In genomic region chr13:42905818-42906217, GRCm38 (mm10) we compare ENCODE assay signal across 19 mouse cellular contexts.
DNase-seq lines count a peak whose midpoint lies in the region; ATAC-seq and TF ChIP-seq lines count a peak whose summit lies in the region.
"Had no signal": no experiment of that assay in that cellular context is flagged by ENCODE, and none has a peak within 500 bp of the region (broad histone marks: within the 10 kb centered on the region; RNA-seq: fewer than 3 reads in every experiment).

No protein-coding gene starts in this region.

- H3K36me3 ChIP-seq in lung, postnatal 0 days (ENCODE audit: insufficient read depth, low read length), result no peaks in the 10 kb centered on the region
- H3K36me3 ChIP-seq: heart, embryonic 15.5 days; hindbrain, embryonic 15.5 days; limb, embryonic 12.5 days; liver, embryonic 13.5 days; lung, embryonic 15.5 days; stomach, embryonic 15.5 days had no signal

- WGBS in lung, postnatal 0 days, result 69% methylated on average over 4 of the region's 4 CpGs

- no peak for TF ChIP-seq EP300 in lung, postnatal 0 days (IDR thresholded peaks at IDR 0.05)

- H3K4me1 ChIP-seq in lung, postnatal 0 days (ENCODE audit: insufficient read depth, low read depth, low read length), result no peaks in the 10 kb centered on the region
- H3K4me1 ChIP-seq: limb, embryonic 12.5 days; liver, embryonic 13.5 days; lung, embryonic 15.5 days; stomach, embryonic 15.5 days had no signal

- peak; percentile 93 for DNase-seq in heart, adult 11 months
- DNase-seq in heart, postnatal 25 days (ENCODE audit: low spot score), result no peak
- no peak for DNase-seq in layer of hippocampus, adult 2 months (ENCODE audit: low spot score in 2 of 2)
- DNase-seq in layer of hippocampus, postnatal 36 days, result no peak
- DNase-seq in ZHBTc4 (ENCODE audit: low read depth, low spot score), result peak; percentile 31
- DNase-seq in lung, postnatal 0 days (ENCODE audit: low spot score), result no peak
- DNase-seq: gastrocnemius, postnatal 10 days; liver, embryonic 13.5 days; retina, postnatal 1 day; thymus, adult 18-20 months had no signal

- no peak overlapping the region for H3K9ac ChIP-seq in lung, postnatal 0 days (replicated peaks; ENCODE audit: low read depth)
- H3K9ac ChIP-seq: heart, embryonic 15.5 days; hindbrain, embryonic 15.5 days; limb, embryonic 12.5 days; liver, embryonic 13.5 days; lung, embryonic 15.5 days; stomach, embryonic 15.5 days had no signal

- H3K4me3 ChIP-seq in layer of hippocampus, adult 2 months, result no peak overlapping the region
- H3K4me3 ChIP-seq in lung, postnatal 0 days (ENCODE audit: low read depth, low read length), result no peak overlapping the region
- H3K4me3 ChIP-seq: heart, embryonic 15.5 days; hindbrain, embryonic 15.5 days; limb, embryonic 12.5 days; liver, embryonic 13.5 days; lung, embryonic 15.5 days; stomach, embryonic 15.5 days had no signal

- peak overlapping the region; percentile 23; the same call in 1 of the 2 replicates for H3K27ac ChIP-seq in layer of hippocampus, adult 2 months
- H3K27ac ChIP-seq in lung, postnatal 0 days (ENCODE audit: low read length), result no peak overlapping the region
- H3K27ac ChIP-seq: heart, embryonic 15.5 days; hindbrain, embryonic 15.5 days; limb, embryonic 12.5 days; liver, embryonic 13.5 days; lung, embryonic 15.5 days; macrophage; stomach, embryonic 15.5 days had no signal

- H3K27me3 ChIP-seq in lung, postnatal 0 days (replicated peaks; ENCODE audit: insufficient read depth, low read length), result no peaks in the 10 kb centered on the region
- H3K27me3 ChIP-seq: hindbrain, embryonic 15.5 days; limb, embryonic 12.5 days; liver, embryonic 13.5 days; lung, embryonic 15.5 days; stomach, embryonic 15.5 days had no signal

- no peaks in the 10 kb centered on the region for H3K9me3 ChIP-seq in lung, postnatal 0 days (ENCODE audit: low read length)
- H3K9me3 ChIP-seq: heart, embryonic 15.5 days; hindbrain, embryonic 15.5 days; limb, embryonic 12.5 days; liver, embryonic 13.5 days; lung, embryonic 15.5 days; stomach, embryonic 15.5 days had no signal

- no peak overlapping the region for H3K4me2 ChIP-seq in lung, postnatal 0 days (replicated peaks; ENCODE audit: low read depth, low read length)
- H3K4me2 ChIP-seq: heart, embryonic 15.5 days; hindbrain, embryonic 15.5 days; limb, embryonic 12.5 days; liver, embryonic 13.5 days; lung, embryonic 15.5 days; midbrain, embryonic 11.5 days; stomach, embryonic 15.5 days had no signal

- ATAC-seq in lung, postnatal 0 days, result no peak
- ATAC-seq in inflammation-experienced regulatory T-cells, adult 6 months, result no peak
- ATAC-seq: intestine, postnatal 0 days had no signal

- intact Hi-C loops in heart, postnatal 25 days (cut with DNase I), result no loop called here

- TF ChIP-seq CTCF in layer of hippocampus, adult 2 months (conservative IDR thresholded peaks at IDR 0.05), result no peak
- no peak for TF ChIP-seq CTCF in lung, postnatal 0 days (IDR thresholded peaks at IDR 0.05)

Comparison
In these comparisons a context has a peak if more than half of its experiments do, and no peak if none do; other contexts are left out.
1. DNase-seq: peak in heart, adult 11 months (single experiment) and ZHBTc4 (single experiment); none in heart, postnatal 25 days (single experiment), layer of hippocampus, adult 2 months (0 of 2), layer of hippocampus, postnatal 36 days (0 of 2) and lung, postnatal 0 days (single experiment).